Mouse (Mus musculus): Measurements from ENCODE around the gene Rhoa.

The Rhoa gene

GRCm38 (mm10) chr9:108339886-108340257 is 33.9 kb downstream of the Rhoa start:
- in situ Hi-C loops (cut with MboI, MseI), result no loop called here

DNA sequence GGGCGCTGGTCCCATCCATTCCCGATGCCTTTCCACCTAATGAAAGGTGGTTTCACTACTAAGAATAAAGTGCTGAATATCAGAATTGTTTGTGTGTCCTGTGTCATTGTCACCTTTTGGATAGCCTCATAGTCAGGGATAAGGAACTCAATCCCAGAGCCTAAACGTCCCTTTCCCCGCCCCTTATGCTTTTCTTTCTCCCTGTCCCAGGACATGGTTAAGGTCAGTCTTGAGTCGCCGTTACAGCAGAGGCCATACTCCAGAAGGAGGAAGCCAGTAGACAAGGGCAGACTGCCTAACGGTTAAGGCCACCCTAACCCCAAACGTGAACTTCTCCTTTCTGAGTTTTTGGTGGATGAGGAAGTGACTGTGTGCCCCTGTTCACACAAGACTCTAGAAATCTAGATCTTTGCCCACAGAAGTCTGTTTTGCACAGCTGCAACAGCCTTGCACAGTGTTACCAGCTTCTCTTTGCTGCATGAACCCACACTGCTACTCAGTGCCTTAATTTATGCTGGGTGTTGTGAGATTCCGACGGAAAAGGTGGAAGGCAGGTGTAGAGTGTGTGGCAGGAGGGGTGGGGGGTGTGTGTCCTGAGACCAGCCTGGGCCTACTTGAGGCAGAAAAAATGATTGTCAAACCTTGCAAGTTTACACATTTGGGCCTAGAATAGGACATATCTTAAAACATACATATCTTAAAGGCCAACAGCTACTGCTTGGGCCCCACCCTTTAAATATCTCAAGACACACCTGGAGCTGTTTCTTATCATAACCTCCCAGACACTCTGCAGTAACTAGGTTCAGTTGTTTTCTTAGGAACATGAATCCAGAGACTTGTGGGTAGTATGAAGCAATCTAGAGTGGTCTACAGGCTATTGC is 34.6 kb downstream of the Rhoa start:
- in situ Hi-C loops (cut with MboI, MseI), result no loop called here

- in situ Hi-C loops (cut with MboI, MseI), result no loop called here
These were observed 35.2 kb downstream of the Rhoa start for GRCm38 (mm10) chr9:108341139-108341475.

GRCm38 (mm10) chr9:108341801-108342200 is 35.9 kb downstream of the Rhoa start:
- in situ Hi-C loops (cut with MboI, MseI), result no loop called here

DNA sequence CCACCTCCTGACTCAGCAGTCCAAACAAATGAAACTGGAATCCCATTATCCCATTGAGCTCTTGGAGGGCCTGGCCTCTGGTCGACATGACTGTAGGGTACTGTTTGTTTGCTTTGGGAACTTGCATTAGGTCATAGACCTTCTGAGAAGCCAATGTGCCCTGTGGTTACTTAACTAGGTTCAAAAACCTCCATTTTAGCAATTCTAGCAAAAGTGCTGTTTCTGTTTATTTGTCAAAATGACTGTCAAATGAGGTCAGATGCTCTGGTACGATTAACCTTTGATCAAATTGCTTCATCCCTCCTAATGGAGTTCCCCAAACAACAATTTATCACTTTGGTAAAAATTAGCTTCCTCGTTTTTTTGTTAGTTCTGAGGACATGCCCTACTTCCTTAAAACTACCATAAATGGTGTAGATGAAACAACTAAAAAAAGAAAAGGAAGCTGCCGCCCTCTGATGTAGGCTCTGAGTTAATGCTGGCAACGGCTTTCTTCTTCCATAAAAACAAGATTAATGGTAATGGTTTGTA is 36.4 kb downstream of the Rhoa start:
- in situ Hi-C loops (cut with MboI, MseI), result no loop called here

DNA sequence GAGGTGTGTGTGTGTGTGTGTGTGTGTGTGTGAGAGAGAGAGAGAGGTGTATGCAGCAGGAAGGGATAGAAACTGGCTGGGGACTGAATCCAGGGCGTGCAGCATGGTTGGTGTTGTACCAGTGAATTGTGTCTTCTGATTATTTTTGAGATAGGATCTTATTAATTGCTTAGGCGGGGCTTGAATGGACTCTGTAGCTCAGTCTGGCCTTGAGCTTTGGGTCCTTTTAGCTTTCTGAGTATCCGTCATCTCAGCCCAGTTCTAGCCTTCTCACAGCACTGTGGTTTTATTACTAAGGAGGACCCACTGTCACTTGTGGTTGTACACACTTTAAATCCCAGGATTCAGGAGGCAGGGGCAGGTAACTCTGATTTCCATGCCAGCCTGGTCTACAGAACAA is 37.4 kb downstream of the Rhoa start:
- in situ Hi-C loops (cut with MboI, MseI), result no loop called here

DNA sequence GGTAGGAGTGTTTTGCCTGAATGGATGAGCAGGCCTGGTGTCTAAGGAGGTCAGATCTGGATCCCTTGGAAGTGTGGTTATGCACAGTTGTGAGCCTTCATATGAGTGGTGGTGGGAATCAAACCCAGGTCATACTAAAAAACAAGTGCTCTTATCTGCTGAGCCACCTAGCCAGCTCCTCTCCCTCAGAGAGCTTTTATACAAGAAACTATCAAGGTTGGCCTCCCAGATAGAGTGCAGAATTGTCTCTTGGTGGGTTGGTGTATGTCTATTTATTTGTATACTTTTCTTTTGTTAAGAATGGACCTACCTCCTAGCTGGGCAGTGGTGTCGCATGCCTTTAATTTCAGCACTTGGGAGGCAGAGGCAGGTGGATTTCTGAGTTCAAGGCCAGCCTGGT is 37.9 kb downstream of the Rhoa start:
- in situ Hi-C loops (cut with MboI, MseI), result no loop called here

GRCm38 (mm10) chr9:108344471-108344870 is 38.5 kb downstream of the Rhoa start:
- in situ Hi-C loops (cut with MboI, MseI), result no loop called here

GRCm38 (mm10) chr9:108347024-108347423 is 41.1 kb downstream of the Rhoa start:
- in situ Hi-C loops (cut with MboI, MseI), result loop anchor here (5.0 kb wide), 1 partner anchor 45 kb away; no protein-coding TSS in a partner anchor

- in situ Hi-C loops (cut with MboI, MseI), result loop anchor here (5.0 kb wide), 1 partner anchor 45 kb away; no protein-coding TSS in a partner anchor
These were observed 41.8 kb downstream of the Rhoa start, which contains the start of gene Usp4 for GRCm38 (mm10) chr9:108347540-108348289. TSS of gene Usp4 (plus strand) at chr9:108347853.

GRCm38 (mm10) chr9:108348290-108348680 is 42.4 kb downstream of the Rhoa start:
- in situ Hi-C loops (cut with MboI, MseI), result loop anchor here (5.0 kb wide), 1 partner anchor 46 kb away; no protein-coding TSS in a partner anchor

DNA sequence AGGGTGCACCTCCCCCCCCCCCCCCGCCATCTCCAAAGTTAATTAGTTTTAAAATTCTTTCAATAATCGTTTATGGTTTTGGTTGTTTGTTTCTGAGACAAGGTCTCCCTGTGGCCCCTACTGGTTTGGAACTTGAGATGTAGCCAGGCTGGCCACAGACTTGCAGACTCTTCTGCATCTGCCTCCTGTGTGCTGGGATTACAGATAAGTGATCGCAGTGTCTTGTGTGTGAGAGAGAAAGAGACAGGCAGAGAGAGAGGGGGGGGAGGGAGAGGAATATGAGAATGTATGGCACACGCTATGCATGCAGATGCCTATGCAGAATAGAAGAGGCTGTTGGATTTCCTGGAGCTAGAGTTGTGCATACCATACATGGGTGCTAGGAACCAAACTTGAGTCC is 43.8 kb downstream of the Rhoa start:
- in situ Hi-C loops (cut with MboI, MseI), result loop anchor here (5.0 to 25.0 kb wide), 2 partner anchors 47 to 1487 kb away; no protein-coding TSS in a partner anchor

DNA sequence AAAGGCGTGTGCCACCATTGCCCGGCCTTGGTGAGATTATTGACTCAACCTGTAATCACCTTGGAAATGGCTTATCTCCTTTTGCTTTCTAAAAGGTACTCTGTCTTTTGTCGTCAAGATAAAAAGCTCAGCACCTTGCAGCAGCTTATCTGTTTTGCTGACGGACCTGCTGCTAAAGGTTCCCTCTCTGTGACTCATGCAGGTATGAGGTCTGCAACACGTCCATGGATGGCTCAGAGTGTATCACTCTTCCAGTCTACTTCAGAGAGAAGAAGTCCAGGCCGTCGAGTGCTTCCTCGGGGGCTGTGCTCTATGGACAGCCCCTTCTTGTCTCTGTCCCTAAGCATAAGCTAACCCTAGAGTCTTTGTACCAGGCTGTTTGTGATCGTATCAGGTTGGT is 72.3 kb downstream of the Rhoa start:
- in situ Hi-C loops (cut with MboI, MseI), result loop anchor here (10.0 to 25.0 kb wide), 2 partner anchors 167 to 1809 kb away; no protein-coding TSS in a partner anchor

DNA sequence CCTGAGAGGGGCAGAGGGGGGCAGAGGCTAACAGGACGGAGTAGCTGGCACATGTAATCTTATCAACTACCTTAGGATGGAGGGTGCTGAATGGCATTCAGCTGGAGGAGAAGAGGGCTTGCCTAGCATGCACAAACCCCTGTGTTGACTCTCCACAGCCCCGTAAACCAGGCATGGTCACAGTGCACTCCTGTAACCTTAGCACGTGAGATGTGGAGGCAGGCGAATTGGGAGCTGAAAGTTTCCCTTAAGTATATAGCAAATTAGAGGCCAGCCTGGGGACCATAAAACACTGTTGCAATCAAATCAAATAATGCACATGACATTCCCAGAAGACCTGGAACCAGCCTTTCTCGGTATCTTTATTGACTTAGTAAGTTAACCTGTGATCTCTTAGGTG is 72.8 kb downstream of the Rhoa start:
- in situ Hi-C loops (cut with MboI, MseI), result loop anchor here (10.0 to 25.0 kb wide), 2 partner anchors 166 to 1809 kb away; no protein-coding TSS in a partner anchor

DNA sequence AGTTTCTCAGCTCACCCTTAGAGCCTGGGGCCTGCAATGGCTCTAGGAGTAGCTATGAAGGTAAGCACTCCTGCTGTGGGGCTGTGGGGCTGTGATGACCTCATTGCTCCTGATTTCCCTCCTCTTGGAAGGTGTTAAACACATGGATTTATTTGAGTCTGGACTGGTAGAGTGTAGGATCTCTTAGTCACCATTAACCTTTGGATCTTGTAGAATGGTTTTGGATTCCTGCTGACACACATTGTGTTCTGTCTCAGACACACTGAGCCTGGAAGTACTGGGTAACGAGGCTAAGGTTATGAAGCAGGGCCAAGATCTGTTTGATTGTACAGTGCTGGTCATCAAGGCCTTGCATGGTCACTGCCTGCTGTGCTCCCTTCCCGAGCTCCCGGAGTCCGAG is 73.4 kb downstream of the Rhoa start:
- in situ Hi-C loops (cut with MboI, MseI), result loop anchor here (10.0 to 25.0 kb wide), 2 partner anchors 166 to 1808 kb away; no protein-coding TSS in a partner anchor

DNA sequence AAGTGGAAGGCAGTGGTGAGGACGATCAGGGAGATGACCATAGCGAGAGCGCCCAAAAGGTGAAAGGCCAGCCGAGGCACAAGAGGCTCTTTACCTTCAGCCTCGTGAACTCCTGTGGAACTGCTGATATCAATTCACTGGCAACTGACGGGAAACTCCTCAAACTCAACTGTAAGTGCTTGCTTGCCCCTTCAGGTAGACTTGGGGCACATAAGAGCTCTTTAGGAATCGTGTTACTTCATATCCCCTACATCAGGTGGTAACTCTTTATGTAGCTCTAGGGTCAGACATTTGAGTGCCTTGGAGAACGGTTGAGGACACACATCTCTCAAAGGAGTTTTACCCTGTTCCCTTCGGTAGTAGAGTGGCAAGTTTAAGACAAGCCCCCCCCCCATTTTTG is 75.5 kb downstream of the Rhoa start:
- in situ Hi-C loops (cut with MboI, MseI), result loop anchor here (10.0 to 25.0 kb wide), 2 partner anchors 57 to 1806 kb away; no protein-coding TSS in a partner anchor

DNA sequence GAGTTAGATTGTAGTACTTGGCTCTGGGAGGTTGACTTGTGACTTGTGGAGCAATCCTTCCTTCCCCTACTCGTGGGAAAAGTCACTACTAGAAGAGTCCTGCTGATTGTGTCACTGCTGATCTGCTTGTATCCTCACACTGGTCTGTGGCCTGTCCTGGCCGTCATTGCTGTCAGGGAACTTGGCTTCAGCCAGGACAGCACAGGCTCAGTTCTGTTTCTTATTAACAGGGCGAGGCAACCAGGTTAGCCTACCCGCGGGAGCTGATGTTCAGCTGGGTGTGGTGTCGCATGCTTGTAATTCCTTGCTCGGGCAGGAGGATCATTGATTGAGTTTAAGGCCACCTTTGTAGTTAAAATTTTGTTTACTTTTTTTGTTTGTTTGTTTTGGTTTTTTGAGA is 79.1 kb downstream of the Rhoa start:
- in situ Hi-C loops (cut with MboI, MseI), result loop anchor here (10.0 to 25.0 kb wide), 2 partner anchors 60 to 1802 kb away; no protein-coding TSS in a partner anchor

GRCm38 (mm10) chr9:108386816-108387215 is 80.9 kb downstream of the Rhoa start:
- in situ Hi-C loops (cut with MboI, MseI), result loop anchor here (10.0 to 25.0 kb wide), 2 partner anchors 62 to 1800 kb away; no protein-coding TSS in a partner anchor

Measured in T-helper 2 cell (primary cell).